Mouse (Mus musculus) brain, adult 2 months (tissue): ENCODE measurements around the gene Fcnb.

Experiments used
- DNase-seq: peaks from one replicate; pipeline ENCODE4 v3.0.0; 2011; ENCODE audit warnings: low read depth, low spot score

Gene Fcnb

DNA sequence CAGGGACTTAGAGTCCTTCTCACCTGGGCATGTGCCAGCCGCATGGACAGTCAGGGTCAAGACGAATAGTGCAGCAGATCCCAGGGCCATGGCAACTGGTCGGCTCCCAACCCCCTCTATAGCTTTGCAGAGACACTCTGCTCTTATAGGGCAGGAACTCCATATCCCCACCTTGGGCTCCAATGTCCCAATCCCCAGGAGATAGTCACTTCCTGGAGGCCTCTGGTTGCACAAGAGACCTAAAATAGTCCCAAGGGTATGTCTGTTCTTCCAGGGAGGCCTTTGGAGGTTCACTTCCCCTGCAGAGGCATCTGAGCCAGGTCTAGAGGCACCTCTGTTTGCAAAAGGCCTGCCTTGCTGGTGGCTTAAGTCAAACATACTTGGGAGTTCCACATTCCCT, at the start of gene Fcnb:
Gene Fcnb, minus strand, starts transcription at position 118 of the 400 bp plus-strand sequence.
- DNase-seq, result no peak

DNA sequence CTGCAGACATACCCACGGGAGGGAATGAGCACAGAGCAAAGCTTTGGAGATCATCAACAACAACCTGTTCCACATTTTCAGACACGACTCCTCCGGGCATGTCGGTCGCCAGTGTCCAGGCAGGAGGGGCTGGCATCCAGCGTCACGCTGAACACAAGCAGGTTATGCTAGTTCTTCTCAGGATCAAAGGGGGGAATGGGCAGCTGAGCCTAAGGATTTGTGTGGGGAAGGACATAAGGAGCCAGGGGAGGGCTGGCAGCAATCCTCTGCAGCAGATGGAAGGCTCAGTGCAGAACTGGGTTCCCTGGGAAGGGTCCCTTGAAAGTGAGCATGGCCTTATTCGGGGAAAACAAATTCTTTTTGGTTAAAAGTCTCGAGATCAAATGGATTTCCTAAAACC, 49.1 kb upstream of the Fcnb start:
- DNase-seq, result peak; percentile 64

DNA sequence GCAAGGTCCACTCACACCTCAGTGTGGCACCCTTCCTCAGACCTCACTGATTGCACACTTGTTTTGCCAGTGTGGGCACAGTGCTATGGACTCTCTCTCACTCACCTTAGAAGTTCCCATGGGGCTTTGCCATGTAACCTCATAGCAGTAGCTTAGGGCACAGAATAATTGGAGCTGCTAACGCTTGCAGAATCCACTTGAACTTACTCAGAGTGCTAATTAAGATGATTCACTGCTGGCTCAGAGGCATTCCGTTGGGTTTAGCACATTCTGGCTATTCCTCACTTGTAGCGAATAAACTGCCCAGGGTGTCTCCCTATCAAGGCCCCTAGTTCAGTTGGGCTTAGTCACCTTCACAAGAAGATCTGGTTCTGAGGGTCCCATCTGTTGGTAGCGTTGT, 47.4 kb upstream of the Fcnb start:
- peak; percentile 80 for DNase-seq

DNA sequence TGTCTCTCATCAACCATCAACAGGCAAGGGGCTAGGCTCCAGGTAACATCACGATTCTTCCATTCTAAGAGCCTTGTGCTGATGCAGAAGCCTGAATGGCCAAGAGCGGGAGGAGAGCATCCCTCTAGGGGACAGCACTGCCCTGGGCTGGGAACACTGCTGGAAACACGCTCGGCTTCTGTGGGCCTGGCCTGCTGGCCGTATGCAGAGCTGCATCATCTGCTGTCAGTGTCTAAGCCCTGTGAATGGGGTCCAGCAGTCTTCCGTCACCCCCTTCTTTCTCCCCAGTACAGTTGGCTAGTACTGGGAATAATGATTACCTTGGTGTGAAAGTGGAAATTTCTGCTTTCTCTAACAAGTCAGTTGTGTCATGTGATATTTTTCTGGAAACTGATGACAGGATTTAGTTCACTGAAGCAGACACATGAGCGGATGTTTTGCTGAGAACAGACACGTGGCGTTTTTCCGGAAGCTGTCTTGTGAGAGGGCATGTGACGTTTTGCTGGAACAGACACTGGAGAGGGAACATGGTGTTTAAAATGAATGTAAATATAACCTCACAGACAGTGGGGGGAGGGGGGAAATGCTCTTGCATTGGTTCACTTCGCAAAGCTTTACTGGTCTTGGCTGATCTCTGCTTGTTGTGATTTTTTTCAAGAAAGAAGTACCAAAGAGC, 42.2 kb upstream of the Fcnb start:
- peak; percentile 42 for DNase-seq

DNA sequence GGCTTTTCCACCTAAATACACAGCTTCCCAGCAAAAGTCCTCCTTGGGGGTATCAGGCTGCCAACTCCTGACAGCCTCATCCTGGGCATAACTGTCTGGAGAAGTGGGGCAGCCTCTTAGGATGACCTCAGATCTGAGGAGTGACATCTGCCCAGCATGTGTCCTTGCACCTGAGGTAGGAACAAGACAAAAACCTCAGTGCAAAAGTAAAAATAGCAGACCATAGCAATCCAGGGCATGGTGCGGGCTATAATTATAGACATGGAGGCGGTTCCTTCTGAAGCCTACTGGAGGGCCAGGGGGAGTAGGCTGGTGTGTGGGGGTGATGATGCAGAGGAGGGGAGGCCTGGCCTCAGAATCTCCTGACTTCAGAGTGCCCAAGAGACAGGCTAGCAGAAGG, 39.2 kb upstream of the Fcnb start:
- peak; percentile 69 for DNase-seq

DNA sequence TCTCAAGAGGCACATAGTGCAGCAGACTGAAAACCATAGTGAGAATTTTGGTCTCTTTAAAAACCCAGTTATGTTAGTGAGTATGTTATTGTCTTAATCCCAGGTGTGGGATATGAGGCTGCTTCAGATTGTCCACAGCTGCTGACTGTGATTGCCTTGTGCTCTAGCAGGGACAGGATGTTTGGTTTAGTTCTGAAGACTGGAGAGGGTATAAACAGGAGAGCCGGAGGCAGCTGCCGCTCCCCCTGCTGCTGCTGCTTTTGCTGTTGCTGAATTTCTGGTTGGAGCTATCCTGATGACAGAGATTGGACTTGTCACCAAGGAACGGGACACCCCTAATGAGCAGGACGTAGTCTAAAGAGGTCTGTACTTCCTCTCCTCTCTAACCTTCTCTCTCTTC, 36.6 kb upstream of the Fcnb start:
- no peak for DNase-seq

DNA sequence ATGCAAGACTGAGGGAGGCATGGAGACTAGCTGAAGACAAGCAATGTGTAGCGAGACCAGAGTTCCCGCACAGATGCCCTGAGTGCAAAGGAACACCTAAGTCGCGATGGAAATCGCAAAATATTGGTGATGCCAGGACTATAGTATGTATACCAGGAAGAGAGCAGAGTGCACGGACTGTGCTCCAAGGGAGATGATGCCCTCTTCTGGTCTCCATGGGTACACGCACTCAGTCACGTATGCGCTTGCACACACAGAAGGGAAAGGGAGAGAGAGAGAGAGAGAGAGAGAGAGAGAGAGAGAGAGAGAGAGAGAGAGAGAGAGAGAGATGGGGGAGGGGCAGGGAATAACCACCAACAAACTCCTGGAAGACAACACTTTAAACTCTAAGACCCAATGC, 35.7 kb upstream of the Fcnb start:
- no peak for DNase-seq

DNA sequence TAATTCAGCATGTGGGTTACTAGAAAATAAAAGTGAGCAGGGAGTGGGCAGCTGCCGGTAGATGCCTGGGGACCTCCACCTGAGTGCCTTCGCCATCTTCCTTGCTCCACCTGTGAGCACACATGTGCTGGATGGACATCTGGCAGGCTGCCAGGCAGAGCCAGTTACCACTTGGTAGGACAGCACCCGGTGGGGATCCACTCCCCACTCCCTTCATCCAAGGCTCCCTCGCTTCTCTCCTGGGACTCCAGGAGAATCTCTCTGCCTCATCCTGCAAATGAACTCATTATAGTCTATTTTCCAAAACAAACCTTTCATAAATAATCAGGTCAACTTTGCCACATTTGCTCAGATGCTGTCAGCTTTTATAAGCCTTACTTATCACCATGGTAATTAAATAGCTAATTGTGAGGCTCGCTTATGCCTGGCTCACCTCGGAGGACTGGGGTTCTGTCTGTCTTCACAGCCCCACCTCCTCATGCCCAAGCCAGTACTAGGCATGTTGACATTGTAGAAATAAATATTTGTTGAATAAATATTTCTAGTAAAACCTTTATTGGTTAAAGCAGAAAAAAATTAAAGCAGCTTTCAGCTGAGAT, 33.9 kb upstream of the Fcnb start:
- no peak for DNase-seq

DNA sequence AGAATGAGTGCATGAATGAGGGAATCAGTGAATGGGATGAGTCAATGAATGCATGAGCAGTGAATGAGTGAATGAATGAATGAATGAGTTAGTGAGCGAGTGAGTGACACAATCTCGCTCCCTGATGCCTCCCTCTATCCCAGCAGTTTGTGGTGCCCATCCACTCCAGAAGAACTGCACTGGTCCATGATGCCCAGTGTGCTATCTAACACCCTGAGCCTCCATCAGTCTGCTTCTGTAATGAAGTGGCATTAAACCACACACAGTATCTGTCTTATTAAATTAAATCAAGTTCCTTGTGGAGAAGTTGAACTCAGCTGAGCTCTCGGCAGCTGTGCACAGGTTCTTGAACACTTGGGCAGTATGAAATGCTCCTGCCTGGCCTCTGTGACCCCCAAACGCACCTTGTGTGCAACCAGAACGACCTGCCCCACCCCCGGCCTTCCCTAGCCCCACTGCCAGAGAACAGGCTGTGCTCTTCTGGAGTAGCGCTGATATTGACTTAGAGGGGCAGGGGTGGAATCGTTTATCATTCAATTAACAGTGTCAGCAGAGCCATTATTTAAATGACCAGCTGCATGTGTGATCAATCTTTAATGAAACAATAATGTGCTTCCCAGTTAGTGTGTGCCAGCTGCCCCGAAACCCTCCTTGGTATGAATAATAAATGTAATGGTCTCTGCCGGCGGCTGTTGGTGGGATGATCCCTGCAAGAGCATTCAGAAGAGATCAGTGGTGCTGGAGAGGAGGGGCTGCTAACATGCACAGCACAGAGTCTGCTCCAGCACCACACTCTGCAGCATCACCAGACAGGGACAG, 33.0 kb upstream of the Fcnb start:
- DNase-seq, result no peak

DNA sequence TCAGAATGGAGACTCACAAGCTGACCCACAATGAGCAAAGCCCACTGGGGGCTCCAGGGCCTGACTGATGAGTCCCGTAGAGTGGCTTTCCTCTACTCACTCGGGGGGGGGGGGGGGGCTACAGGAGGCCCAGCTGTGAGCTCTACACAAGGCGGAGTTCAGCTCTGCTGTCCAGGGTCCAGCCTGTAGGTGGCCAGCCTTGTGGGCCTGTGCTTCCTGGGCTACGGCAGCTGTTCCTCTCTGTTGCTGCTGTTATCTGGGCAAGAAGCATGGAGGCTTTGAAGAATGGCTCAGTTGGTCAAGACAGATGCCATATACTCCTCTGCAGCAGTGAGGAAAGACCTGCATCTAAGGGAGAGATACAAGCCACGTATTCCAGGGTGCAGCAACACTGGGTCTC, 24.1 kb upstream of the Fcnb start:
- no peak for DNase-seq

DNA sequence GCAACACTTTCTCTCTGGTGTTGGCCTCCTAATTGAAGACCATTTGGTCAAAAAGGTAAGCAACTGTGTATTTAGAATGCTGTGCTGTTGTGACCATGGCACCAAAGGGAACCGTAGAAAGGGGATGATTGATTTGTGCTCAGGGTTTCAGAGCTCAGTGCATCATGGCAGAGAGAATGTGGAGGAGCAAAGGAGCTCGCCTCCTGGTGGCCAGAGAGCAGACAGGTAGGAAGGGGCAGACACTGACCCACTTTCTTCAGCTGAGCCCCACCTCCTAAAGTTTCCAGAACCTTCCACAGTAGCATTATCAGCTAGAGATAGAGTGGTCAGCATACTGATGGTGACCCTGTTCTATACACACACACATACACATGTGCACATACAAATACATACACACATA, 21.3 kb upstream of the Fcnb start:
- DNase-seq, result no peak

DNA sequence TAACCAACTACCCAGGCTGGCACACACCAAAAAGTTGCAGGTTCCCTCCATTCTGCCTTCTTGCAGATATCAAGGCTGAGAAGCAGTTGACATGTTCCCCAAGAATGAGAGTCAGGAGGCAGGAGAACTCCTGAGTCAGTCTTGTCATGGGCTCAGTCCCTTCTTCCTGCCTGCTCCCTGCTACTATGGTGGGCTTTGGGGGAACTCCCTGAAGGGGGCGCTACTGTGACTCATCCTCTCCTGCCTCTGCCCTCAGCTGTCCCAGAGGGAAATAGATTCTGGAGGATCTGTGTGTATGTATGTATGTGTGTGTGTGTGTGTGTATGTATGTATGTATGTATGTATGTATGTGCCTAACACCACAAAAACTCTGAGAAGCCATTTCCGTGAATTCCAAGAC, 19.0 kb upstream of the Fcnb start:
- no peak for DNase-seq

DNA sequence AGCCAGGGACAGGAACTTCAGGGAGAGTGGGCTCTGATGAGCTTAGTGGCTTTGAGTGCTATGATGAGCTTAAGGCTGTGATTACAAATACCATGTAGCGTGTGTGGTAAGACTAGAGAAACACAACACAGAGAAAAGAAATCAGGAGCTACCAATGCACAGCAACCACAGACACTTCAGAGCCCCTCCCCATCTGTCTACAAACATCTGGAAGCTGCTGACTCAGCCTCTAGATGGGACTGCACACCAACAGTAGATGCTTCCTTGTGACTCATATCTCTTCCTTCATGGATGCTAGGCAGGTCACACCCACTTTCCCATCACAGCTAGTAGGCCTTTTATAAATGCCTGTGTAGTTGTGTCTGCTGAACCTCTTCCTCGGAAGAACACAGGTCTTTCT, 17.2 kb upstream of the Fcnb start:
- DNase-seq, result peak; percentile 81

DNA sequence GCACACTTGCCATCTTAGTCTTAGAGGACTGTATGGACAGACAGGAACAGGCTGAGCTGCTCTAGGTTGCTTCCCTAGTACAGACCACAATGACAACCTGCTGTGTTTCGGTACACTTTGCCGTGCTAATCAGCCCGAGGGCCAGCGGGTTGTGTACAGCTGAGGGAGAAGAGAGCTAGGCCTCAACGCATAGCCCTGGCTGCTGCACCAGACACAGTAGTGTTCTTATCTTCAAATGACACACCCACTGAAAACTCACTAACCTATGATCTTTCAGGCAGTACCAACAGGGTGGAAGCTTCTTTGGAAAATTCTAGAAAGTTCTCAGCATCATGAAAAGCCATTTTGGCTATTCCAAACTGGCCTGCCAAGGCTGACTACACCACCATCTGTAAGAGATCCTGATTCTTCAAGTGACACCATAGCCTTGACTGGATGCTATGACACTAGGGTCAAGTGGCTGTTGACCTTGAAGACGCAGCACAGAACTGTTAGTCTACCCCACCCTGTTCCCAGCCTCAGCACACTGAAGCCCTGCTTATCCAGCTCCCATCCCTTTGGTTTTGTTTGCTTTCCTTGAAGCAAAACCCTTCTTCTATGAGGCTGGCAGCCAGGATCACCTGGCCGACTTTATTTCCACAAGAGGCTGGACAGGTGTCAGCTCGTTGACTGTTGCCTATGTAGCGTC, 16.3 kb upstream of the Fcnb start:
- DNase-seq, result no peak

DNA sequence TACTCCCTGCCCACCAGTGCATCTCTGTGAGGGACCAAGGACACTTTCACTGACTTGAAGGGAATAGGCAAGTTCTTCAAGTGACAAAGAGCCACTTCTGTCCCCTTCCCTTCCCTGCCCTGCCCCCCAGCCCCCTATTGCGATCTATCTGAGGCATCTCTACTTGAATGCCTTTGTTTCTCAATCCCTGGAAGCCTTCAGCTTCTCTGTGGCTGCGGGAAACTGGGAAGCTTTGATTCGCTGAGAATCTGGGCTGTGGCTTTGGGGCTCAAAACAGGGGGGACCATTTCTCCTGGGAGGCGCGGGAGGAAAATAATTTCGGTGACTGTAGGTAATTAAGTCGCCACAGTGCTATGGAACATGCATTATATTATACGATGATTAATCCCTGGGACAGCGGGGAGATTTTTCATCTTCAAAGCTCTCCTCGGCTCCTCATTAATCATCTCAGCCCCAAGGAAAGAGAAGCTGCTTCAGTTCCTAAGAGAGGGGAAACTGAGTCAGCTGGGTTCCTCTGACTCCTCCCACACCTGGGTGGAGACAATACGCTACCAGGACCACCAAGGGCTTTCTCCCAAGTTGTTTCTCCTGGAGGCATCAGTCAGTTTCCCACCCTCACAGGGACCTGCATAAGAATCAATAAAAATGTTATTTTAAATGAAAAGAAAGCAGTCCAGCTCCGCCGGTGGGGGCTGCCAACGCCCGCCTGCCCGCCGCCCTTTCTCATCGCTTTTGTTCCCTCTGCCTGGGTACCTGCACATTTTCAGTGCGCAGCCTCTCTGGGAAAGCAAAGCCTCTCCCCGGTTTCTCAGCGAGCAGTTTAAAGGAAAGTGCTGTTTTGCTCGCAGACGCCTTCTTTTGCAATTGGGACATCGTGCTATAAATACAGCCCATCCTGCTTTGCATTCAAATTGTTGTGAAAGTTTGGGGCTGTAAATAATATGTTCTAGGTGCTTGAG, 14.1 kb upstream of the Fcnb start:
- peak; percentile 86 for DNase-seq

DNA sequence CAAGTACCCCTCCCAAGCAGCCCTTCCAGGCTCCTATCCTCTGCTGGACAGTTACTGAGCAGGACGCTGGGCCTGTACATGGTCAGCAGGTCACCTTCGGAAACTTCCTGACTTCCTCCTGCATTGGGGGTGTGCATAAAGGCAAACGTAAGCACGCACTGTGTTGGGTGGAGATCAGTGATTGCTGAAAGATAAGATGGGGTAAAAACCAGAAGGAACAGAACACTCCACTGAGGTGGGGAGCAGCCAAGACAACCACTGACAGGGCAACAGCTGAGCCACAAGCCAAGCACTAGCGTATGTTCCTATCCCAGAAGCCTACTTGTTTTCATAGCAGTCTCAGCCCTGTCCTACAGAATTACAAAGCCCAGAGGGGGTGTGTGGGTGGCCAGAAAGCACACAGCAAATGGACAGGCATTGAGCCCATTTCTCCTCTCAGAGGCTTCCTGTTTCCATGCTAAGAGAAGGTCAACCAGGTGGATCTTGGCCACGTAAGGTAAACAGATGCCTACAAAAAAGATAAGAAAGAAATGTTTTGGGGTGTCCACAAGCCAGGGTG, 12.1 kb upstream of the Fcnb start:
- DNase-seq, result peak; percentile 58

DNA sequence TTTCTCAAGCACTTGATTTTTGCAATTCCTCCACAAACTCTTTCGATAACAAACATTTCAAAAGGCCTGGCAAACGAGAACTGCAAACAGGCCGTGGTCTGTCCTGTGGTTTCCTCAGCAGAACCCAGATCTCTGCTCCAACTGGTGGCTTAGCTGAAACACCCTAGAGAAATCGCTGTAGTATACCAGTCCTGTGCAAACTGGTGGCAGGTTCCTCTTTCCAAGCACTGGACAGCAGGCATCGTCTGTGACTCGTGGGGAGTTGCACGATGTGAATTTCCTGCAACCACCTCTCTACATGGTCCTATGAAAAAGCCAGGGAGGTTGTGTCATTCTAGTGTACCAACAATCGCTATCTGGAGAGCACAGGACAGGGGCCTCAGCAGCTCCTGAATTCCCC, 7.4 kb upstream of the Fcnb start:
- DNase-seq, result no peak

DNA sequence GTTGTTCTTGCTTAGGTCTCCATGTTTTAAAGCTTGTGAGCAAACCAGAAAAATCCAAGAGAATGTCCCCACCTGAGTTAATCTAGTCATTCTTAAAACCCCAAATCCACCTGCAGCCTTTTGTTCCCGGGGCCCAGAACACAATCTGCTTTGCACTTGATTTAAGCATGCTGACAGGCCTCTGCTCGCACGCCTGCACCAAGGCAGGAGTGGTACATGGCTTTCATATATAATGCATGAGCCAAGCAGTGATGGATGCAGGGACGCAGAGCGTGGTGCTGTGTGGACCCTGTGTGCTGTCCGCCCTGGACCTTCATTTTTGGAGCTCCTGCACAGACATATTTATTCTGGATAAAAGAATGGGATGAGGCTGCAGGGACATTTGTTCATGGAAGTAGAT, 6.4 kb upstream of the Fcnb start:
- DNase-seq, result no peak

DNA sequence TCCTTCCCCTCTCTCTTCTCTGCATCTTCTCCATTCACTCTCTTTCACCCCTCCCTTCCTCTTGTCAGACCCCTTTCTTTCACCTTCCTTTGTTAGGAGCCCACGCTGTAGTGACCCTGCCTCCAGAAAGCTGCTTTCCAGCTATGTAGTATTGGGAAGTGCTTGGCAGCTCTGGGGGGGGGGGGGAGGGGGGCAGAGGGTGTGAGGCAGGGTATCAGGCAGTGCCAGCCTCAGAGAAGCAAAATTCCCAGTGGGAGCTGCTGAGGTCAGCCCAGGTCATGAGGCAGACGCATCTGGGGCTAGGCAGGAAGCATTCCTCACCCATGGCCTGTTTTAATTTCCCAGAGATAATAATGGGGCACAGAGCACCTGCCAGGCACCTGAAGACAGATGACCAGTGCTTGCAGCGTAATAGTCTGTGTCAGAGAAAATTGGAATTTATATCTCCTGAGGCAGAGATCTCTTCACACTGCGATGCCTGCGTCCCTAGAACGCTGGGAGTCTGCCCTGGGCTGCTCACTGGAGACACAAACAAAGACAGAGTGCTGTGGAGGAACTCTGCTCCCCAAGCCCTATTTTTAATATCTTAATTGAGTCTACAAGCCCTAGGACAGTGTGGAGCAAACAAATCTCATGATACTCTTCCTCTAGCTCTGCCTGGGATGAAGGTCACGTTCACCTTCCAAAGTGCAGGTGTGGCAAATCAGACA, 5.8 kb upstream of the Fcnb start:
- no peak for DNase-seq

DNA sequence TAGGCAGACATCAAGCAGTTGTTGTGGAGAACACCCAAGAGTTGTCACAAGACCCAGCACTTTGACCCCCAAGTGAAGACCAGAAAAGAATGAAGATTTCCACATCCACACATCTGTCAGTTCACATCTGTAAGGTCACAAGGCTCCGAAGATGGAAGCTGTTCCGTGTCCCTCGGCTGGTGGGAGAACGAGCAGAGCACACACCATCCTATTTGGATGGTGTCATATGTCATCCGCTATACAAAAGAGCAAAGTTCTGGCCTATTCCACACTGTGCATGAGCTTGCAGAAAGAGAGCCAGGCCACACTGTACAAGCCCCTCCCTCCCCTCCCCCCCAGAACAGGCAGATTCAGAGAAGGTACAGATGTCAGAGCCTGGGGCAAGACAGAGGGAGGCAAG, 4.4 kb upstream of the Fcnb start:
- DNase-seq, result no peak
